Mouse (Mus musculus) lung, postnatal 0 days (tissue): ENCODE data around the gene Abca7. TPM values are rescaled to one million over a fixed set of nuclear protein-coding genes. Genes with fewer than 3 reads are reported as not detected.
"Not testable (repeated sequence)": the region's sequence is repeated elsewhere in the genome, so short reads cannot be mapped to it uniquely, and the experiment has no call there.

ENCODE experiments used
- ATAC-seq: fragments of 200-750 bp; cut with Nextera tagmentation; 2 replicates; pipeline ENCODE4 v1.8.0; 2017; ENCODE audit warnings: moderate library complexity
- DNase-seq: peaks from one replicate; pipeline ENCODE4 v3.0.0-alpha.2; 2016; ENCODE audit warnings: low spot score
- H3K27ac ChIP-seq: fragments of 300-500 bp; sonication (generic); 2 replicates; pipeline ENCODE4 v1.5.1; 2014; ENCODE audit warnings: antibody characterized with exemption, mild to moderate bottlenecking, low read length, mixed read lengths
- H3K27me3 ChIP-seq: fragments of 300-500 bp; sonication (generic); replicated peaks from 2 replicates; pipeline ENCODE4 v1.6.1; 2014; ENCODE audit warnings: low read length, mixed read lengths; ENCODE audit not compliant: insufficient read depth
- H3K36me3 ChIP-seq: fragments of 300-500 bp; sonication (generic); 2 replicates; pipeline ENCODE4 v1.6.1; 2014; ENCODE audit warnings: low read length, mixed read lengths; ENCODE audit not compliant: insufficient read depth
- H3K4me1 ChIP-seq: fragments of 300-500 bp; sonication (generic); 2 replicates; pipeline ENCODE4 v1.6.1; 2014; ENCODE audit warnings: antibody characterized with exemption, low read depth, low read length, mixed read lengths; ENCODE audit not compliant: insufficient read depth
- H3K4me2 ChIP-seq: fragments of 300-500 bp; sonication (generic); replicated peaks from 2 replicates; pipeline ENCODE4 v1.6.1; 2014; ENCODE audit warnings: low read depth, mild to moderate bottlenecking, low read length, moderate library complexity, mixed read lengths
- H3K4me3 ChIP-seq: fragments of 300-500 bp; sonication (generic); 2 replicates; pipeline ENCODE4 v1.5.1; 2014; ENCODE audit warnings: low read depth, low read length
- H3K9ac ChIP-seq: fragments of 300-500 bp; sonication (generic); replicated peaks from 2 replicates; pipeline ENCODE4 v1.6.1; 2014; ENCODE audit warnings: low read depth, mild to moderate bottlenecking
- H3K9me3 ChIP-seq: fragments of 300-500 bp; sonication (generic); 2 replicates; pipeline ENCODE4 v1.6.1; 2016; ENCODE audit warnings: low read length, mixed read lengths
- CTCF ChIP-seq: IDR thresholded peaks from 2 replicates; pipeline ENCODE4 v1.5.1; 2016; ENCODE audit warnings: antibody characterized with exemption, mild to moderate bottlenecking
- EP300 ChIP-seq: IDR thresholded peaks from 2 replicates; pipeline ENCODE4 v1.6.1; 2016; ENCODE audit warnings: antibody characterized with exemption, mild to moderate bottlenecking, control low read depth
- WGBS: fragments of 180-500 bp; shearing (Covaris S2); extraction: QIAGEN DNeasy Blood & Tissue Kit; methylation state at CpG from one replicate; pipeline ENCODE4 v1.1.7; 2014; 5-methylcytosine and 5-hydroxymethylcytosine counted together
- polyA plus RNA-seq: library from polyadenylated mRNA; unstranded; fragments of >200 nt; fragmentation: Nextera tagmentation; extraction: Ambion mirVana; gene quantifications from 2 replicates; pipeline ENCODE4 v1.2.1, GENCODE M21; 2015

Abca7 gene
- polyA plus RNA-seq, 1 experiment from 2014 or later = 5.5 TPM

- H3K9ac ChIP-seq = peak overlapping the region; percentile 13; the same call in 1 of the 2 replicates
- TF ChIP-seq CTCF (no peak), EP300 (no peak; the same call in none of the 2 replicates)
- no peak overlapping the region for H3K4me2 ChIP-seq
- peak overlapping the region; percentile 92 for H3K27ac ChIP-seq
- no peaks in the 10 kb centered on the region for H3K9me3 ChIP-seq
- DNase-seq = peak; percentile 80
- no peak overlapping the region for H3K4me3 ChIP-seq
- ATAC-seq = peak; percentile 64
- WGBS = 9% methylated on average over 5 of the region's 5 CpGs
- 0 out of 2 replicates have a peak, but pooled peaks cover 7% of the 10 kb centered on the region for H3K36me3 ChIP-seq
- no peaks in the 10 kb centered on the region for H3K27me3 ChIP-seq
- H3K4me1 ChIP-seq = peaks cover 28% of the 10 kb centered on the region
Observed at GRCm38 (mm10) chr10:80032799-80033480, 36.6 kb downstream of the Abca7 start.

GRCm38 (mm10) chr10:80033511-80034391 lies 37.5 kb downstream of the Abca7 start:
- Histone ChIP-seq H3K9me3 (no peaks in the 10 kb centered on the region), H3K27ac (peak overlapping the region; percentile 92), H3K4me3 (no peak overlapping the region), H3K9ac (no peak overlapping the region), H3K4me1 (peaks cover 34% of the 10 kb centered on the region), H3K27me3 (no peaks in the 10 kb centered on the region), H3K36me3 (0 out of 2 replicates have a peak, but pooled peaks cover 7% of the 10 kb centered on the region), H3K4me2 (no peak overlapping the region)
- 13% methylated on average over 9 of the region's 9 CpGs for WGBS
- ATAC-seq = peak; percentile 71
- TF ChIP-seq CTCF (peak; percentile 77), EP300 (peak; percentile 50)
- peak; percentile 88 for DNase-seq

GRCm38 (mm10) chr10:80035148-80035547 lies 38.9 kb downstream of the Abca7 start:
- Histone ChIP-seq H3K4me2 (no peak overlapping the region), H3K4me3 (no peak overlapping the region), H3K9ac (no peak overlapping the region), H3K4me1 (peaks cover 34% of the 10 kb centered on the region), H3K9me3 (no peaks in the 10 kb centered on the region), H3K36me3 (0 out of 2 replicates have a peak, but pooled peaks cover 7% of the 10 kb centered on the region), H3K27ac (peak overlapping the region; percentile 92), H3K27me3 (no peaks in the 10 kb centered on the region)
- 72% methylated on average over 8 of the region's 8 CpGs for WGBS
- no peak for DNase-seq
- no peak for ATAC-seq
- no peak for TF ChIP-seq EP300
- no peak for TF ChIP-seq CTCF

GRCm38 (mm10) chr10:80035686-80036085 lies 39.4 kb downstream of the Abca7 start:
- H3K4me3 ChIP-seq = no peak overlapping the region
- DNase-seq = peak; percentile 85
- TF ChIP-seq EP300 (peak; percentile 44), CTCF (no peak)
- peak; percentile 40 for ATAC-seq
- H3K4me1 ChIP-seq = peaks cover 34% of the 10 kb centered on the region
- no peak overlapping the region for H3K9ac ChIP-seq
- H3K9me3 ChIP-seq = no peaks in the 10 kb centered on the region
- H3K27ac ChIP-seq = peak overlapping the region; percentile 92
- H3K27me3 ChIP-seq = no peaks in the 10 kb centered on the region
- H3K36me3 ChIP-seq = 0 out of 2 replicates have a peak, but pooled peaks cover 7% of the 10 kb centered on the region
- WGBS = 56% methylated on average over 5 of the region's 5 CpGs
- H3K4me2 ChIP-seq = no peak overlapping the region

- ATAC-seq (no peak), DNase-seq (no peak)
- TF ChIP-seq EP300 (no peak), CTCF (no peak)
- Histone ChIP-seq H3K4me2 (no peak overlapping the region), H3K9me3 (no peaks in the 10 kb centered on the region), H3K27ac (peak overlapping the region; percentile 59), H3K4me3 (no peak overlapping the region), H3K4me1 (peaks cover 34% of the 10 kb centered on the region), H3K9ac (no peak overlapping the region), H3K36me3 (0 out of 2 replicates have a peak, but pooled peaks cover 7% of the 10 kb centered on the region), H3K27me3 (no peaks in the 10 kb centered on the region)
- WGBS = 86% methylated on average over 13 of the region's 13 CpGs
Observed at GRCm38 (mm10) chr10:80036832-80037231, 40.5 kb downstream of the Abca7 start.

GRCm38 (mm10) chr10:80039559-80039979 lies 43.3 kb downstream of the Abca7 start, which contains the start of gene Polr2e:
Gene Polr2e (minus strand): TSS chr10:80039795.
- under 1% methylated on average over 36 of the region's 40 CpGs for WGBS
- peak within 1 kb of the TSS; percentile 73 for H3K27ac ChIP-seq
- H3K36me3 ChIP-seq = 0 out of 2 replicates have a peak, but pooled peaks cover 7% of the 10 kb centered on the region
- no peaks in the 10 kb centered on the region for H3K9me3 ChIP-seq
- H3K4me1 ChIP-seq = peaks cover 11% of the 10 kb centered on the region; the same call in 1 of the 2 replicates
- ATAC-seq = peak; percentile 95
- peak within 1 kb of the TSS; percentile 73 for H3K9ac ChIP-seq
- no peaks in the 10 kb centered on the region for H3K27me3 ChIP-seq
- H3K4me3 ChIP-seq = peak within 1 kb of the TSS; percentile 70
- DNase-seq = peak; percentile 98
- TF ChIP-seq EP300 (peak; percentile 89), CTCF (peak; percentile 20; the same call in 1 of the 2 replicates)
- peak within 1 kb of the TSS; percentile 88 for H3K4me2 ChIP-seq

- not testable (repeated sequence) for H3K27me3 ChIP-seq, ATAC-seq, H3K9ac ChIP-seq, H3K36me3 ChIP-seq, H3K4me3 ChIP-seq, H3K4me2 ChIP-seq, DNase-seq, H3K27ac ChIP-seq, H3K9me3 ChIP-seq, H3K4me1 ChIP-seq
- 86% methylated on average over 8 of the region's 8 CpGs for WGBS
Observed at GRCm38 (mm10) chr10:80041409-80042060, 45.2 kb downstream of the Abca7 start.
